Mouse (Mus musculus) WW6 (cell line): ENCODE measurements around the gene Rbms2.
"Not testable (repeated sequence)": the region's sequence is repeated elsewhere in the genome, so short reads cannot be mapped to it uniquely, and the experiment has no call there.

ENCODE experiments used
- DNase-seq: peaks from one replicate; pipeline ENCODE4 v3.0.0-alpha.2; 2013; ENCODE audit warnings: low read depth, low spot score

The Rbms2 gene

GRCm38 (mm10) chr10:128193113-128193512, 13.0 kb upstream of the Rbms2 start:
- DNase-seq: no peak

- not testable (repeated sequence) for DNase-seq
Observed at GRCm38 (mm10) chr10:128192030-128192766, 12.1 kb upstream of the Rbms2 start.

- DNase-seq: no peak
Observed at GRCm38 (mm10) chr10:128191472-128191871, 11.4 kb upstream of the Rbms2 start.

GRCm38 (mm10) chr10:128188242-128188877, 8.3 kb upstream of the Rbms2 start:
- DNase-seq: no peak

- DNase-seq: peak; percentile 83
Observed at GRCm38 (mm10) chr10:128187181-128187605, 7.1 kb upstream of the Rbms2 start.

GRCm38 (mm10) chr10:128185959-128186358, 5.9 kb upstream of the Rbms2 start:
- peak; percentile 84 for DNase-seq

DNA sequence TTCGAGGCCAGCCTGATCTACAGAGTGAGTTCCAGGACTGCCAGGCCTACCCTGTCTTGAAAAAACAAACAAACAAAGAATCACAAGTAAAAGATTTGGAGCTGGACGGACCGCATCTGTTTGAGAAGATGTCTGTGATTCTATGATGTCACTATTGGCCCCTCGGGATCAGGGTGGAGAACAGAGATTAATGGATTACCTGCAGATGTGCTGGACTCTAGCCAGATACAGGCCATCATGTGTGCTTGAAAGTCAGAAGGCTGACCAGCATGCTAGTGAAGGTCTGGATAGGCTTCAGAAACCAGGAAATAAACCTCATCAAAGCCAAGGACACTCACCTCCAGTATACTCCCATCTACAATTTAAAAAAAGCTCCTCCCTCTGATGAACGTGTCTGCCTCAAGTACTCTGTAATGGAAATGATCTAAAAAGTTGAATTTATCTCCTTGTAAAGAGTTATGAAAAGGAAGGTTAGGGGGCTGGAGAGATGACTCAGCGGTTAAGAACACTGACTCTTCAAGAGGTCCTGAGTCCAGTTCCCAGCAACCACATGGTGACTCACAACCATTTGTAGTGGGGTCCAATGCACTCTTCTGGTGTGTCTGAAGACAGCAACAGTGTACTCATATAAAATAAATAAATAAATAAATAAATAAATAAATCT, 5.3 kb upstream of the Rbms2 start:
- no peak for DNase-seq

GRCm38 (mm10) chr10:128184296-128184695, 4.2 kb upstream of the Rbms2 start:
- no peak for DNase-seq

GRCm38 (mm10) chr10:128177316-128177715, 2.8 kb downstream of the Rbms2 start:
- no peak for DNase-seq

- DNase-seq: no peak
Observed at GRCm38 (mm10) chr10:128175996-128176755, 3.9 kb downstream of the Rbms2 start.

DNA sequence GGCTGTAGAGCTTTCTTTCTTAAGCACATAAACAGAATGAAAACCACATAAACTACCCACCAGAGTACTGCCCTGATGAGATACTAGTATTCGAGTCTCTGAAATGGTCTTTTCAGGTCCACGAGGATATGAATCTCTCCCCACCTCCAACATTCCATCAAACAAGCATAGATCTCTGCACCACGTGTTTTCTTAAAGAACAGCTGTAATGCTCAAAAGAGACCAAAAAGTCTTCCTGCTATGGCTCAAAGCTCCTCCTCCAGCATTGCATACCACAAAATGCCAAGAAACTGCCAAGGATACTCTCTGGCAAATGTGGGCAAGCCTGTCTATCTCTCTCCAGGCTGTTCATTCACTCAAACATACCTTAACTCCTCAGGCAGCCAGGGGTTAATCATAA, 4.8 kb downstream of the Rbms2 start:
- no peak for DNase-seq

- DNase-seq: not testable (repeated sequence)
Observed at GRCm38 (mm10) chr10:128171348-128171747, 8.7 kb downstream of the Rbms2 start.

DNA sequence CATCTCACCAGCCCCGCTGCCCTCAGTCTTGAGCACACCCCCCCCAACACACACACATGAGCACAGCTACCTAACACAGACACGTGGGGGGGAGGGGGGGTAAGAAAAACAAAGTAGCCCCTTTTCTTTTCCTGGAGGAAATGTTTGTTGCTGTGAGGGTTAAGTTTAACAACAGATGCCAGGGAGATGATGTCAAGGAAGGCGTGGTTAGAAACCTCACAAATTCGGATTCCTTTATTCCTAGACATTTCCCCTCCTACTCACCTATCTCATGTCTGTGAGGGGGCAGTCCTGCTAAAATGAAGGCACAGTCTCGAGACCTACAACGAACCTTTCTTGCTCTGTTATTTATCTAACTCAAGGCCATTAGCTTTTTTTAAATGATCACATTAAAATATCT, 13.0 kb downstream of the Rbms2 start:
- no peak for DNase-seq

GRCm38 (mm10) chr10:128165726-128166125, 14.4 kb downstream of the Rbms2 start:
- not testable (repeated sequence) for DNase-seq

- no peak for DNase-seq
Observed at GRCm38 (mm10) chr10:128153978-128154377, 26.1 kb downstream of the Rbms2 start.

- no peak for DNase-seq
Observed at GRCm38 (mm10) chr10:128150941-128151340, 29.2 kb downstream of the Rbms2 start.

GRCm38 (mm10) chr10:128149592-128149991, 30.5 kb downstream of the Rbms2 start:
- DNase-seq: peak; percentile 77

DNA sequence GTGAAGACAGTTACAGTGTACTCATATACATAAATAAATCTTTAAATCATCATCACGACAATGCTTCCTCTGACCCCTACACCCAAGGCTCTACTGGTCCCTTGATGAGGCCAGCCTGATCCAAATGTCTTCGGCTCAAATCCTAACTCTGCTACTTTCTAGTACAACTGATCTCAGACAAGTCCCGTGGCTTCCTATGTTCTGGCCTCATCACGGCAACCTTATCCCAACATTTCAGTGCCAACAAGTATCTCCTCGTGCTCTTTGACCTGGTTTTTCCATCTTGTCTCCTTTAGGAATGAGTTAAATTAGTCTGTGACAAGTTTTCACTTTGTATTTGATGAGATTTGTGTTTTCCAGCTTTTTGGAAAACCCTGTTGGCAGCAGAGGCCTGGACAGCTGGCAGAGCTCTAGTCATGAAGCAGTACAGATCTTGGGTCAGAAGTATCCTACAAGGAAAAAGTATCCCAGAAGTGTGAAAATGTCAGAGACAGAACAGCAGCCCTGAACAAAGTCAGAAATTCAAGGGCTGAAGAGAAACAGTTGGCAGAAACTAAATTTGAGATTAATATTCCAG, 31.2 kb downstream of the Rbms2 start:
- DNase-seq: no peak

DNA sequence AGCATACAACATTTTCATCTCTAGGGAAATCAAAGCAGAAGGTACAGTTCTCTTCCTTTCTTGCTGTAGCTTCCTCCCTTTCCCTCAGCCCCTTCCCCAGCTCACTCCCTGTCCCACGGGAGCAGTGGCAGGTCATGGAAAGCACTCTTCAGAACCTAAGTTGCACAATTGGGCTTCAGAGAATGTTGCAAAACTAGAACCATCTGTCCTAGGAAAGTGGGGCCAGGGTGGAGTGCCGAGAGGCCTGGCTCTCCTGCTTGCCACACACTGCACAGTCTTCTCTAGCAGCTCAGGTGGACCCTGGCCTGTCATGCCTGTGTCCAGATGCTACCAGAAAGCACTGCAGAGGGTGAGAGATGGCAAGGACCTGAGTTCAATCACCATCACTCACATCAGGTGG, 35.1 kb downstream of the Rbms2 start:
- no peak for DNase-seq

- DNase-seq: no peak
Observed at GRCm38 (mm10) chr10:128143659-128144058, 36.4 kb downstream of the Rbms2 start.

GRCm38 (mm10) chr10:128142165-128142564, 37.9 kb downstream of the Rbms2 start:
- DNase-seq: no peak
